Mouse (Mus musculus) MEL (cell line): ENCODE measurements around the gene Gabrb3. TPM values are rescaled to one million over a fixed set of nuclear protein-coding genes. Genes with fewer than 3 reads are reported as not detected.

Experiments used
- DNase-seq: peaks from one replicate; pipeline ENCODE4 v3.0.0; 2011; ENCODE audit warnings: low read depth, low spot score
- H3K27ac ChIP-seq: 2 replicates; pipeline ENCODE4 v1.5.1; 2012; ENCODE audit warnings: low read depth, mild to moderate bottlenecking, control low read depth, low read length, moderate library complexity; ENCODE audit not compliant: control insufficient read depth
- H3K27me3 ChIP-seq, 2 experiments: fragments of 150-350 bp in 1 of 2; sonication (generic) in 1 of 2; 2 replicates each; pipeline ENCODE4 v1.6.1; 2012; ENCODE audit warnings: low read length in 2 of 2, mild to moderate bottlenecking in 2 of 2, improper control_type of control experiment in 1 of 2, moderate library complexity in 1 of 2; ENCODE audit not compliant: insufficient read depth in 2 of 2, control insufficient read depth in 1 of 2
- H3K36me3 ChIP-seq, 2 experiments: 2 replicates each; pipeline ENCODE4 v1.6.1; 2012 to 2014; ENCODE audit warnings: low read length in 2 of 2, improper control_type of control experiment in 1 of 2, inconsistent platforms in 1 of 2, mild to moderate bottlenecking in 1 of 2; ENCODE audit not compliant: insufficient read depth in 2 of 2, control insufficient read depth in 1 of 2
- H3K4me1 ChIP-seq, 2 experiments: fragments of 150-350 bp in 1 of 2; sonication (generic) in 1 of 2; 2 replicates each; pipeline ENCODE4 v1.6.1; 2012; ENCODE audit warnings: low read length in 2 of 2, improper control_type of control experiment in 1 of 2, mild to moderate bottlenecking in 1 of 2; ENCODE audit not compliant: insufficient read depth in 2 of 2, control insufficient read depth in 1 of 2
- H3K4me3 ChIP-seq, 2 experiments: fragments of 150-350 bp in 1 of 2; sonication (generic) in 1 of 2; 2 replicates each; pipeline ENCODE4 v1.5.1; 2012; ENCODE audit warnings: low read depth in 2 of 2, low read length in 2 of 2, mild to moderate bottlenecking in 2 of 2, moderate library complexity in 2 of 2, control low read depth in 1 of 2, improper control_type of control experiment in 1 of 2; ENCODE audit not compliant: control insufficient read depth in 1 of 2, insufficient read depth in 1 of 2
- H3K79me2 ChIP-seq: 2 replicates; pipeline ENCODE4 v1.6.1; 2012; ENCODE audit warnings: mild to moderate bottlenecking, low read length, moderate library complexity; ENCODE audit not compliant: control insufficient read depth, poor library complexity, insufficient read depth
- H3K9ac ChIP-seq: 2 replicates; pipeline ENCODE4 v1.6.1; 2012; ENCODE audit warnings: low read depth, mild to moderate bottlenecking, control low read depth, low read length, moderate library complexity; ENCODE audit not compliant: control insufficient read depth, poor library complexity, severe bottlenecking
- H3K9me3 ChIP-seq: fragments of 150-350 bp; sonication (generic); replicated peaks from 2 replicates; pipeline ENCODE4 v1.6.1; 2012; ENCODE audit warnings: mild to moderate bottlenecking, low read length, improper control_type of control experiment, moderate library complexity; ENCODE audit not compliant: insufficient read depth
- CHD1 ChIP-seq: IDR thresholded peaks from 2 replicates; pipeline ENCODE4 v1.6.1; 2012; ENCODE audit warnings: low read depth, mild to moderate bottlenecking, inconsistent platforms, low read length, improper control_type of control experiment
- CHD2 ChIP-seq: IDR thresholded peaks from 2 replicates; pipeline ENCODE4 v1.6.1; 2011; ENCODE audit warnings: low read length, improper control_type of control experiment
- CTCF ChIP-seq, 3 experiments: IDR thresholded peaks in 2 of 3; conservative IDR thresholded peaks in 1 of 3; 2 replicates each; pipeline ENCODE4 v1.5.1; 2011 to 2012; ENCODE audit warnings: low read length in 3 of 3, low read depth in 2 of 3, mild to moderate bottlenecking in 2 of 3, improper control_type of control experiment in 1 of 3, inconsistent platforms in 1 of 3, mixed read lengths in 1 of 3, moderate library complexity in 1 of 3; ENCODE audit not compliant: control insufficient read depth in 1 of 3, insufficient read depth in 1 of 3, poor library complexity in 1 of 3, severe bottlenecking in 1 of 3
- E2F4 ChIP-seq: IDR thresholded peaks from 2 replicates; pipeline ENCODE4 v1.6.1; 2011; ENCODE audit warnings: low read depth, low read length, improper control_type of control experiment, borderline replicate concordance
- EP300 ChIP-seq, 2 experiments: IDR thresholded peaks; 2 replicates each; pipeline ENCODE4 v1.6.1; 2011; ENCODE audit warnings: improper control_type of control experiment in 2 of 2, low read length in 2 of 2, low read depth in 1 of 2, mild to moderate bottlenecking in 1 of 2
- HCFC1 ChIP-seq: IDR thresholded peaks from 2 replicates; pipeline ENCODE4 v1.6.1; 2012; ENCODE audit warnings: low read depth, mild to moderate bottlenecking, inconsistent platforms, low read length, improper control_type of control experiment, moderate library complexity
- JUND ChIP-seq: IDR thresholded peaks from 2 replicates; pipeline ENCODE4 v1.6.1; 2011; ENCODE audit warnings: low read depth, mild to moderate bottlenecking, improper control_type of control experiment, low read length
- MAFK ChIP-seq: IDR thresholded peaks from 2 replicates; pipeline ENCODE4 v1.6.1; 2011; ENCODE audit warnings: low read depth, mild to moderate bottlenecking, low read length, improper control_type of control experiment, borderline replicate concordance
- MAZ ChIP-seq: IDR thresholded peaks from 2 replicates; pipeline ENCODE4 v1.6.1; 2012; ENCODE audit warnings: low read depth, mild to moderate bottlenecking, inconsistent platforms, low read length, improper control_type of control experiment
- MXI1 ChIP-seq: IDR thresholded peaks from 2 replicates; pipeline ENCODE4 v1.6.1; 2011; ENCODE audit warnings: mild to moderate bottlenecking, low read depth, low read length, improper control_type of control experiment
- MYB ChIP-seq: IDR thresholded peaks from 2 replicates; pipeline ENCODE4 v1.6.1; 2011; ENCODE audit warnings: mild to moderate bottlenecking, low read depth, low read length, improper control_type of control experiment
- NELFE ChIP-seq: IDR thresholded peaks from 2 replicates; pipeline ENCODE4 v1.6.1; 2011; ENCODE audit warnings: low read depth, low read length, improper control_type of control experiment
- POLR2AphosphoS5 ChIP-seq: IDR thresholded peaks from 2 replicates; pipeline ENCODE4 v1.6.1; 2012; ENCODE audit warnings: low read depth, borderline replicate concordance, mild to moderate bottlenecking, inconsistent platforms, low read length, moderate library complexity, mixed read lengths
- RAD21 ChIP-seq: IDR thresholded peaks from 2 replicates; pipeline ENCODE4 v1.6.1; 2011; ENCODE audit warnings: mild to moderate bottlenecking, low read depth, low read length, improper control_type of control experiment
- RCOR1 ChIP-seq: IDR thresholded peaks from 2 replicates; pipeline ENCODE4 v1.6.1; 2012; ENCODE audit warnings: low read depth, mild to moderate bottlenecking, inconsistent platforms, low read length, improper control_type of control experiment
- SIN3A ChIP-seq: IDR thresholded peaks from 2 replicates; pipeline ENCODE4 v1.6.1; 2012; ENCODE audit warnings: low read length, improper control_type of control experiment, inconsistent platforms
- SMC3 ChIP-seq: IDR thresholded peaks from 2 replicates; pipeline ENCODE4 v1.6.1; 2011; ENCODE audit warnings: low read depth, low read length, improper control_type of control experiment
- TAL1 ChIP-seq: IDR thresholded peaks from 2 replicates; pipeline ENCODE4 v1.6.1; 2012; ENCODE audit warnings: mild to moderate bottlenecking, inconsistent platforms, low read length, moderate library complexity, mixed read lengths
- UBTF ChIP-seq: IDR thresholded peaks from 2 replicates; pipeline ENCODE4 v1.6.1; 2012; ENCODE audit warnings: low read depth, mild to moderate bottlenecking, inconsistent platforms, low read length, improper control_type of control experiment, moderate library complexity, borderline replicate concordance; ENCODE audit not compliant: insufficient read depth
- USF1 ChIP-seq: IDR thresholded peaks from 2 replicates; pipeline ENCODE4 v1.6.1; 2014; ENCODE audit warnings: low read depth, mild to moderate bottlenecking, inconsistent platforms, low read length, improper control_type of control experiment, moderate library complexity
- USF2 ChIP-seq, 2 experiments: IDR thresholded peaks; 2 replicates each; pipeline ENCODE4 v1.6.1; 2011 to 2012; ENCODE audit warnings: improper control_type of control experiment in 2 of 2, low read length in 2 of 2, borderline replicate concordance in 1 of 2, inconsistent platforms in 1 of 2, low read depth in 1 of 2, mild to moderate bottlenecking in 1 of 2; ENCODE audit not compliant: insufficient read depth in 1 of 2
- ZMIZ1 ChIP-seq: IDR thresholded peaks from 2 replicates; pipeline ENCODE4 v1.6.1; 2012; ENCODE audit warnings: low read depth, mild to moderate bottlenecking, inconsistent platforms, low read length, improper control_type of control experiment, moderate library complexity
- polyA plus RNA-seq, 2 experiments: library from polyadenylated mRNA; stranded (reverse) in 1 of 2; unstranded in 1 of 2; fragments of >175 nt in 1 of 2; fragments of >200 nt in 1 of 2; gene quantifications; 2 replicates each; pipeline versions ENCODE4 v1.2.1 to v1.2.4; 2012; ENCODE audit warnings: low replicate concordance in 2 of 2, low read depth in 1 of 2; ENCODE audit not compliant: insufficient read length in 2 of 2, insufficient read depth in 1 of 2, missing spikeins in 1 of 2
- total RNA-seq: library from RNA; depleted of rRNA; stranded (reverse); fragments of 300-350 nt; gene quantifications from 2 replicates; pipeline ENCODE4 v1.2.3, GENCODE M21; 2012

Gabrb3 gene
- total and polyA plus RNA-seq, 3 experiments: not detected

DNA sequence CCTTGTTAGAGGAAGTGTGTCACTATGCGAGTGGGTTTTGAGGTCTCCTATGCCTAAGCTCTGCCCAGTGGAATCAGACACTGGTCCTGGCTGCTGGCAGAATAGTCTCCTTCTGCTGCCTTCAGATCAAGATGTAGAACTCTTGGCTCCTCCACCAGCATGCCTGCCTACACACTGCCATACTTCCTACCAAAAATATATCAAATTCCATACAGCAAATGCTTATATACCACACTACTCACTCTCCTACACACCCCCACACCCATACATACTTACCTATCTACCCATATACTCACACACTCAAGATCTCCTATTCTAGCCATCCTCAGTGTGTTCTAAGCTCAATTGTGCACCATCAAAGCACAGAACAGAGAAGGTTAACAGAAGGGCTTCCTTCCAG lies 51.8 kb downstream of the Gabrb3 start:
- Histone ChIP-seq H3K4me1 (no peaks in the 10 kb centered on the region), H3K9me3 (no peaks in the 10 kb centered on the region), H3K36me3 (no peaks in the 10 kb centered on the region), H3K27me3 (no peaks in the 10 kb centered on the region), H3K9ac (no peak overlapping the region), H3K79me2 (no peaks in the 10 kb centered on the region), H3K27ac (no peak overlapping the region), H3K4me3 (no peak overlapping the region)
- DNase-seq: no peak
- TF ChIP-seq RCOR1: no peak
- no peak for TF ChIP-seq NELFE
- no peak for TF ChIP-seq SMC3
- TF ChIP-seq CHD2: no peak
- no peak for TF ChIP-seq USF2 (IDR thresholded peaks at IDR 0.05; ENCODE audit: borderline replicate concordance in 1 of 2, insufficient read depth in 1 of 2, low read depth in 1 of 2, low read length in 2 of 2)
- TF ChIP-seq MYB: no peak
- no peak for TF ChIP-seq JUND
- no peak for TF ChIP-seq MAFK
- TF ChIP-seq CHD1: no peak
- TF ChIP-seq CTCF (IDR thresholded peaks at IDR 0.05 in 2 of 3, conservative IDR thresholded peaks at IDR 0.05 in 1 of 3; ENCODE audit: control insufficient read depth in 1 of 3, insufficient read depth in 1 of 3, low read depth in 2 of 3, low read length in 3 of 3, poor library complexity in 1 of 3, severe bottlenecking in 1 of 3): no peak
- TF ChIP-seq HCFC1: no peak
- TF ChIP-seq EP300 (IDR thresholded peaks at IDR 0.05; ENCODE audit: low read depth in 1 of 2, low read length in 2 of 2): no peak
- no peak for TF ChIP-seq RAD21
- TF ChIP-seq ZMIZ1: no peak
- no peak for TF ChIP-seq POLR2AphosphoS5
- TF ChIP-seq SIN3A: no peak
- no peak for TF ChIP-seq MAZ
- no peak for TF ChIP-seq USF1
- TF ChIP-seq UBTF: no peak
- TF ChIP-seq MXI1: no peak

DNA sequence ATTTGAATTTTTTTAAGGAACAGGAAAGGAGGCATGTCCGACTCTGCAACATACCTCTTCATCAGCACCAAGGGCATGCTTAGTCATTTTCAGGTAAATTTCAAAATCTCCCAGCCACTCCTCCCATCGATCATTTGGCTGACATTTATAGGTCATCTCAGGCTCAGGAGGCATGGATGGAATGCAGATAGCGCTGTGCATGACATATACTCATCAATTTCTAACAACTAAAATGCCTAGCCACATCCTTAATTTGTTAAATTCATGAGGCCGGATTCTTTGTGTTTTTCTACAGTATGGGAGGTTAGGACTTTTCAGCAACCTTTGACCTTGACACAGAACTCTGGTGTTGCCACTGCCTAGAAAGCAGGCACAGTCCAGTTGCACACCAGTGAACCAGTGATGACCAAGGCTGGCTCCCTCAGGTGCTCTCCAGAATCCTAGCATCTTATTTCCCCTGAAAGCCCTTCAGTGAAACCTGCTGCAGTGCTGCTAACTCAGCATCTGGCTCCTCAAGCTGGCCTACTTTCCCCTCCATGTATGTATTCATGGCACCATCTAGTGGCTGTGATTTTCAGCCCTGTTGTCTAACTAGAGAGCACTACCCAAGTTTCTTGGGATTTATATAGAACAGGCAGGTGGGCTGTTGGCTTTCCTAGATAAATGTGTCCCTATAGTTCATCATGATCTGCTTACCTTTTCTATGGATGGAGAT lies 54.5 kb downstream of the Gabrb3 start:
- H3K9me3 ChIP-seq: no peaks in the 10 kb centered on the region
- DNase-seq: no peak

More for the DNA sequence above, 54.5 kb downstream of the Gabrb3 start:
- Histone ChIP-seq H3K36me3 (no peaks in the 10 kb centered on the region), H3K4me3 (no peak overlapping the region), H3K79me2 (no peaks in the 10 kb centered on the region), H3K27me3 (no peaks in the 10 kb centered on the region), H3K27ac (no peak overlapping the region), H3K4me1 (no peaks in the 10 kb centered on the region), H3K9ac (no peak overlapping the region)
- TF ChIP-seq RCOR1 (no peak), TAL1 (no peak), HCFC1 (no peak), E2F4 (no peak), RAD21 (no peak)
